Mouse (Mus musculus): Measurements from ENCODE around the gene Serpina11. TPM values are rescaled to one million over a fixed set of nuclear protein-coding genes. Genes with fewer than 3 reads are reported as not detected.
A peak's percentile ranks its signal among the peaks of the same experiment; 100 is the strongest.
"Not testable (repeated sequence)": the region's sequence is repeated elsewhere in the genome, so short reads cannot be mapped to it uniquely, and the experiment has no call there.

The Serpina11 gene
- total RNA-seq, 2 experiments from 2014 or later: 15.8 to 45.3 TPM

DNA sequence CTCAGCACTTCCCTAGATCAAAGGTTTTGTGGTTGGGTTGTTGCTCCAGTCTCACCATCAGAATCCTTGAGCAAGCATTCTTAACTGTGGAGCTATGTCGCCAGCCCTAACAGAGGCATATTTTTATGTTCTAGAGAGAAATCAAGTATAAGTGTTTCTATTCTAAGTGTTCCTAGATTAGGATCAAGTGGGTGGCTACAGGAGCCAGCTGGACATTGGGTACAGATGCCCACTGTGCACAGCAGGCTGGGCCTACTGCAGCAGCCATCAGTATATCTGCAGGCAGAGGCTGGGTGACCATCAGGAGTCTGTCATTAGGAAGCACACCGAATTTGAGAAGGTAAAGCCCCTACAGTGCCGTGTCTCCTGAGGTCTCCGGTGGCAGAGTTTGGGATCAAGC lies 18.7 kb downstream of the Serpina11 start:
- DNase-seq: no peak

GRCm38 (mm10) chr12:103969577-103970116 lies 20.1 kb downstream of the Serpina11 start:
- no peak for DNase-seq

- DNase-seq: no peak
Observed at GRCm38 (mm10) chr12:103966761-103967160, 23.0 kb downstream of the Serpina11 start.

DNA sequence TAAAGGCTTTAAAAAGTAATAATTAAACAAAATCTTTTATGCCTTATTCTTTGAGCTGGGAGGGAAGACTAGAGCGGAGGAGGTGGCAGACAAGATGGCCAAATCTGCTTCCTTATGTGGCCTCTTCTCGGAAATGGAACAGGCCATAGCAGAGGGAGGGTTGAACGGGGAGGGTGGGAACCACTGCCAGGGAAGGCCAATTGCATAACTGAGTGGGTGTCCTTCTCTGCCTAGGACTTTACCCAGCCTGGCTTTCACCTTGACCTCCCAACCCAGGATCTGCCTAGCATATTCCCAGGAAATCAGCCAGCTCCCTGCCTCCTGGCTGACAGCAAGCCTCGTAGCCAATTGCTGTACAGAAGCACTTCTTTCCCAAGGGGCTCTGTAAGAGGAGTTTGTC lies 26.5 kb downstream of the Serpina11 start:
- peak; percentile 72 for DNase-seq

DNA sequence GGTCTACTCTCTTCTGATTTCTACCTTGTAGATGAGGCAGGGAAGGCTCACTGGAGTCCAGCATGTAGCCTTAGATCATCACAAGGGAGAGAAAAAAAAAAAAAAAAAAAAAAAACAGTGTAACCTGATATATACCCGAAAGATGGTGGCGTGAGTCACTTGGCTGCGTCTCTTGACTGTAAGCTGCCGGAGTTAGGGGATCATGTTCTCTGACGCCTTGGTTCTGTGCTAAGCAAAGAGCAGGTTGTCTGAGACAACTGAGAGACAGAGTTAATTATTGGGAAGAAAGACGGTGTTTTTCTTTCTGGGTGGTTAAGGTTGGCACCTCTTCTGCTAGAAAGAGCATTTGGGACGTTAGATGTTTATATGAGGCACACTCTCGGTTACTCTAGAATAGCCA lies 26.9 kb downstream of the Serpina11 start:
- no peak for DNase-seq

GRCm38 (mm10) chr12:103962337-103962736 lies 27.4 kb downstream of the Serpina11 start:
- no peak for DNase-seq

DNA sequence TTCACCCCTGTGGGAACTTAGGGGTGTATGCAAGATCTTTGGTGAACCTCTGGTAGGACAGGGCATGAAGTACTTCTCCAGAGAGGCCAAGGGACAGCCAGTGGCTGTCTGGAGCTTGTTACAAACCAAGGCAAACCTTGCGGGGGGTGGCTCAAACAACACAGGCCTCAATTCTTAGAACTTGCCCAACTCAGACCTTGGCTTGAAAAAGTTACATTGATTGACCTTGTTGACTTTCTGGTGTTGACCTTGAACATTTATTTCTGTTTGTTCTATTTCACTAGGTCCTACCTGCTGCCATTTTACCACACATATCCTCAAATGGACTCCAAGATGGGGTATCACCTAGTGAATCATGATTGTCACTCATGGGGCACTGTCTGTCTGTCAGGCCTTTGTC lies 28.0 kb downstream of the Serpina11 start:
- no peak for DNase-seq

GRCm38 (mm10) chr12:103958798-103959197 lies 31.0 kb downstream of the Serpina11 start, which contains the start of gene Serpina1e:
Gene Serpina1e (minus strand): TSS chr12:103958975.
- DNase-seq: no peak

- not testable (repeated sequence) for DNase-seq
Observed at GRCm38 (mm10) chr12:103956555-103956954, 33.2 kb downstream of the Serpina11 start.

- not testable (repeated sequence) for DNase-seq
Observed at GRCm38 (mm10) chr12:103952972-103953371, 36.8 kb downstream of the Serpina11 start.

DNA sequence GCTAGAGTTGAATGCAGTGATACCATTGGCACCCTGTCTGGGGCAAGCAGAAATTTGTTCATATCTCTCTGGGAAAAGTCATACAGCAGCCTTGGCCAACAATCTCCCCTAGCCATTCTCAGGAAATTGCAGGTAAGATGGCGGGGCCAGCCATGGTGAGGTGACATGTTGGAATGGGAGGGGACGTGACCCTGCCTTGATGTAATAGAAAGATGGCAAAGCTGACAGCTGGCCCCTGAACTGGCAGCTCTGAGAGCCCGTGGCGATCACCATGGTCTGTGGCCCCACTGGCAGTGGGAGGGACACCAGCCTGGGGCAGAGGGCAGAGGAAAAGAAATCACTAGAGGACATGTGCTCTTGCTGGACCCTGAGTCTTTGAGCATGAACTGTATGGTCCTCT lies 43.5 kb downstream of the Serpina11 start:
- no peak for DNase-seq

Other genes with a start within 250 kb of the Serpina11 start
- 100 to 1,000 TPM; 308 to 732 TPM for gene Serpina1d, start 216.4 kb downstream of the Serpina11 start, total RNA-seq (2021)
- gene Serpina1b, start 159.6 kb downstream of the Serpina11 start, total RNA-seq (2021): 1,000 to 10,000 TPM in 1 of 2 experiments, 100 to 1,000 TPM in 1; 691 to 1,677 TPM
- 100 to 1,000 TPM; 292 to 744 TPM for gene Serpina1a, start 126.4 kb downstream of the Serpina11 start, total RNA-seq (2021)
- 100 to 1,000 TPM; 280 to 719 TPM for gene Serpina1c, start 85.1 kb downstream of the Serpina11 start, total RNA-seq (2021)
- 100 to 1,000 TPM; 155 to 364 TPM for gene Serpina1e, start 31.0 kb downstream of the Serpina11 start, total RNA-seq (2021)
- under 1 TPM in 1 of 2 experiments, not detected in 1; 0.12 TPM for gene Serpina9, start 23.8 kb upstream of the Serpina11 start, total RNA-seq (2021)
- under 1 TPM; 0.36 TPM for gene Serpina12, start 54.5 kb upstream of the Serpina11 start, total RNA-seq (2021)
- under 1 TPM; 0.12 to 0.18 TPM for gene Serpina5, start 111.2 kb upstream of the Serpina11 start, total RNA-seq (2021)
- gene Serpina3a, start 122.8 kb upstream of the Serpina11 start, total RNA-seq (2021): not detected
- under 1 TPM in 1 of 2 experiments, not detected in 1; 0.21 TPM for gene Serpina3b, start 138.0 kb upstream of the Serpina11 start, total RNA-seq (2021)
- 1 to 10 TPM; 3.1 to 6.1 TPM for gene Serpina3c, start 163.9 kb upstream of the Serpina11 start, total RNA-seq (2021)
- gene Serpina3f, start 224.6 kb upstream of the Serpina11 start, total RNA-seq (2021): 1 to 10 TPM; 1.4 to 1.5 TPM
- gene Serpina3g, start 246.3 kb upstream of the Serpina11 start, total RNA-seq (2021): 10 to 100 TPM; 14.3 to 16.7 TPM